Mouse (Mus musculus): Measurements from ENCODE around the gene F2rl2.

The F2rl2 gene

DNA sequence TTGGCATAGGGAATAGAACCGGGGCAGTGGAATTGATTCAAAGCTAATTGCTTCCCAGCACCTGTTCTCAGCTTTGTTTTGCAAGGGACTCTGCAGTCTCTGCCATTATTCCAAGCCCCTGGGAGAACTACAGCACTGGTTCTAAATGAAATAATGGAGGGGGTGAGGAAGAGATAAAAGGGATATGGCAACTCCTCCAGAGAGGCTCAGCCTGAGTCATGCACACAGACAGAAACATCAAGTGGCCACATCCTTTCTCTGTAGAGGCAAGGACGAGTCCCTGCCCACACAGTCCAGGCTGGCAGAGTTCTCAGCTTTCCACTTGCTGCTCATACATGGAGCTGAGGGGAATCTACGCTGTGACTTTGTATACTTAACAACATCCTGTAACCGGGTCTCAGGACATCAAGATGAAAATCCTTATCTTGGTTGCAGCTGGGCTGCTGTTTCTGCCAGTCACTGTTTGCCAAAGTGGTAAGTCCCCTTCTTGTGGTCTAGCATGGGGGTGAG is at the start of gene F2rl2:
Gene F2rl2 (plus strand): TSS at position 200 of the 510 bp plus-strand sequence.
- no peak for DNase-seq

DNA sequence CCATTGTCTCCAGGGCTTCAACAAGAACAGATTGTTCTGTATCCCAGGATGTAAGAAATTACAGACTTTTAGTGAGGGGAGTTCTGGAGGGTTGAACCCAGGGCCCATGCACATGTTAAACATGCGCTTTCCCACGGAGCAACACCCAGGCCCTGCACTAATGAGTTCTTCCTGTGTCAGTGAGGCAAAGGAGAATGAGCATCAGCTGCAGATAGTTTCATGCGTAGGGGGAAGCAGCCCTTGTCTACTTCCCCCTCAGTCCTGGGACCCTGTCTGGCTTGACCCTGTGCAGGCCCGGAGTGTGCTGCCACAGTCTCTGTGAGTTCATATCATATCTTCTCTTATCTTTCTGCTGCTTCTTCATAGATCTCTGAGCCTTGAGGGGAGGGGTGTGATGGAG is 49.4 kb upstream of the F2rl2 start:
- no peak for DNase-seq

DNA sequence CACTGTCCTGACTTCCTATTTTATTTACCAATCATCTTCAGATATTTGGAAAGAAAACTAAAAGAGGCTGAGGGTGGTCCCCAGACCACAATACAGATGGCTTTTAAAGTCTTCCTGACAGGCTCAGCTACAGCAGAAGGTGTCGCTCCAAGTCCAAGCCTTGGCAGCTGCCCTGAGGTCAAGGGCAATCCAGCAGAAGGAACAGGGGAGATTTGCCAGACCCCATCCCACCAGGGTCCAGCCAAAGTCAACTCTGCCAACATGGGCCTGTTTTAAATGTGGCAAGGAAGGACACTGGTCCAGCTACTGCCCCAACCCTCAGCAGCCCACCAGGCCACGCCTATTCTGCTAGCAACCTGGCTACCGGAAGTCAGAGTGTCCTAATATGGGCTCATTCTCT is 46.7 kb upstream of the F2rl2 start:
- no peak for DNase-seq

DNA sequence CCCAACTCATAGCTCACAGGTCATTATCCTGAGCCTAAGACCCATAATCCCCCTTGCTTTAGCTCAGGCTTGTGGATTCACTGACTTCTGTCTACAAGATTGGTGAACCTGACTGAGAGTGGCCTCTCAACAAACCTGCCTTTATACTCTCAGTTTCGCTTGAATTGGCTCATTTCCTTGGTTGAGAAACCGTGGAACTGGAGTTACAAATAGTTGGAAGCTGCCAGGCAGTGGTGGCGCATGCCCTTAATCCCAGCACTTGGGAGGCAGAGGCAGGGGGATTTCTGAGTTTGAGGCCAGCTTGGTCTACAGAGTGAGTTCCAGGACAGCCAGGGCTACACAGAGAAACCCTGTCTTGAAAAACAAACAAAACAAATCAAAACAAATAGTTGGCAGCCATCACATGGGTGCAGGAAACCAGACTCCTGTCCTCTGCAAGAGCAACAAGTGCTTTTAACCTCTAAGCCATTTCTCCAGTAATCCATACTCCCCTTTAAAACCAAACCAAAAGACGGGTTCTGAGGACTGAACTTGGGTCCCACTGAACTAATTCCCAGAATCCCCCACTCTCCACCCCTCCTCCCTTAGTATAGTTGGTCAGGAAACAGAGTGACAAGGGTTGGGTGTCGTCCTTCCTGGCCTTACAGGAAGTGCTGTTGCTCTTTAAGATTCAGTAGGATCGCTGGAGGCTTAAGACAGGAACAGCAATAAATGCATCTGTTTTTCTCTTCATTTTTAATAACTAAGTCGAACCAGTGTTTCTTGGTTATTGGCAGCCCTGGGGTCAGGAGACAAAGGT is 44.6 kb upstream of the F2rl2 start:
- no peak for DNase-seq

DNA sequence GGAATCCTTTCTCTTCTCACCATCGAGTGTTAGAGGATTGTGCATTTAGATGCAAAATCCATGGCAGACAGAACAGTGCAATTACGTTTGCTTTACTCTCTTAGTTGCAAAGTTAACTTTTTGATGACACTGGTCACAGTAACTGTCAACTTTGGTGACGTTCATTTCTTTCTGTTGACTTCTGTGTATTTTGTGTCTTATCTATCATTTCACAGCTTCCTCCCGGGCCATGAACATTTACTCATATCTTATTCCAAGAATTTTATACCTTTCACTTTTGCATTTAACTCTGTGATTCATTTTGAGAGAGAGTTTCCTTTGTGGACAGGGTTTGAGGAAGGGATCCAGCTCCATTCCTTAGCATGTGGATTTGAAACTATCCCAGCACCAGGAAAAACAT is 43.0 kb upstream of the F2rl2 start:
- no peak for DNase-seq

DNA sequence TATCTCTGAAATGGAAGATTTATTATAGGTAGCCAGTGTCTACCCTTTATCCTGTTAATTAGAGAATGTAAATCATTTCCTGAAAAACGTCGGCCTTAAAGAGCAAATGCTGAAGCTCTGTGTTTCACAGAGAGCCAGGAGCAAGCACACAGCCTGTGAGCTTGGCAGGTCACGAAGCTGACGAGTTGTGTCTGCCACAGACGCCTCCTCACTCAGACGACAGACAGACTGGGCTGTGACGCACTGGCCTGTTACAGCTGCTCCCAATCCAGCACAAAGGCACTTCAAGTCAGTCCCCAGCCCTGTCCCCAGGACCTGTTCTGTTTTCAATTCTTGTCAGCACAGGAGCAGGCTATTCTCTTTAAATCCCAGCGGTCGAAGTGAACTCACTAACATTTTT is 41.4 kb upstream of the F2rl2 start:
- DNase-seq, result peak; percentile 59

GRCm38 (mm10) chr13:95657171-95657570 is 39.5 kb upstream of the F2rl2 start:
- no peak for DNase-seq

DNA sequence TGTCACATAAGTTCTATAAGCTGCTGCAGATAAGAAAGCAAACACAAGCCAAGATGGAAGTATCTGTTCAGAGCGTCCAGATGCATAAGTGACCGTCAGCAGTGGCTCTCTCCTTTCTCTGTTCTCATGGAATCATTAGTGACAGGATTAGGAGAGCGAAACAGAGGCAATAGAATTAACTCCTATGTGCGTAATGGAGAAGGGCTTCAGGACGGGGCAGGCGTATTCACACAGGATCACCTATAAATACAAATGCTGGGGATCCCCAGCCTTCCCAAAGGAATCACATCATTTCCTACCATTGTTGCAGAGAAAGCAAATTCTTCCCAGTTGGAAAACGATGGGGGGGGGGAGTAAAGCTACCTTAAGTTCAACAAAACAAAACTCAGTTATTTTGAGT is 37.2 kb upstream of the F2rl2 start:
- DNase-seq, result no peak

DNA sequence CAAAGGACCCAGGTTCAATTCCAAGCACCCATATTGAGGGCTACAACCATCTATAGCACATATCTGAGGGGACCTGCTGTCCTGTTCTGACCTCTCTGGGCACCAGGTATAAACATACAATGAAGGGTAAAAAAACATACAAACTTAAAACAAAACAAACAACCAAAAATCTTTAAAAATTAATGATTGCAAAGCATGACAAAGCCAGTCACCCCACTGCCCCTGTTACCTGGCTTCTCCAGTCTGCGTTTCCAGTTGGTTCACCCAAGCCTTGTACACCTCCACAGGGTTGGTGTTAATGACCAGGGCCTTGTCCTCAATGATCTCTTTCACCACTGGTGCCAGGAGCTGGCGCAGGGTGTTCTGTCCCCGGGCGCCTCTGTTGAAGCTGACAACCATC is 32.8 kb upstream of the F2rl2 start:
- no peak for DNase-seq

DNA sequence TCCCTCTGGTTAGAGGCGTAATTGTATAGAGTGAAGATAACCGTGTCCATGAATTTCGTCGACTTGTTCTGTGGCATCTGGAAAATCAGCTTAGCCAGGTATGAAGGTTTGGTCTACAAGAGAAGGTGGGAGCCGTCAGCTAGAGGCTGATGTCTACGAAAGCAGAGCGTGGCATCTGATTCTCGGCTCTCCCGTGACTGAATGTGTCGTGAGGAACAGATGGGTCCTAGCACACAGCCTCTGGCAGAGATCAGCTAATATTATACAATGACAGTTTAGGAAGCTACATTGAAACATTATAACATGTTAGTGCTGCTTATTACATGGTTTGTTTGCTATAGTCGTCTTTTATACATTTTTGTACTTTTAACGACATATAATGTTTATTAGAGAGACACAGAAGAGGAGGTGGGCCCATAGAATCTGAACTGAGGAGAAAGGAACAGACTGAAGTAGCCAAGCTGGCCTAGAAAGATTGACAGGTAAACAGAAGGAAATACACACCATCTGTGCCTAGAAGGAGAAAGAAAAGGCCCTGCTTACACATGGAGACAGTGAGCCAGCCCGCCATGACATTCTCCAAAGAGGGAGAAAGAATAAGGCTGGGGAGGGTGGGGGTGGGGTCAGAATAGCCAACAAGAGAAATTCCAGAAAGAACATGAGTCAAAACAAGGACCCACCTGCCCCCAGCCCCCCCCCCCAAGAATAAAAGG is 30.9 kb upstream of the F2rl2 start:
- DNase-seq, result no peak

DNA sequence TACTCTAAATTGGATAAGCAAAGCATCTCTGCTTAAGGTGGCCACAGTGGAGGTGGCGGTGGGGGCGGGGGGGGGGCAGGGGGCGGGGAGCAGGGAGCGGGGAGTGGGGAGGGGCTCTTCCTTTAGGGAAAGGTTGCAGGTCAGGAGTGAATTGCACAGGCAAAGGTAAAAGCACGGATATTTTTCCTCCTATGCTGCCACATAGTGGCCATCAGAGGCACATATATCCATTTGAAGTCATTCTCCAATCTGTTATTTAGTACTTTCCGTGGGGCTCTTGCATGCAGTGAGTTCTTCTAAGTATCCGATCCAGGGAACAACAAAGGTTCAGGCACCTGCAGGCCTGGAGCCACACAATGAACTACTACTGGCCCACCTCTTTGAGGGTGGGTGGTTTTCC is 29.4 kb upstream of the F2rl2 start:
- peak; percentile 48 for DNase-seq

DNA sequence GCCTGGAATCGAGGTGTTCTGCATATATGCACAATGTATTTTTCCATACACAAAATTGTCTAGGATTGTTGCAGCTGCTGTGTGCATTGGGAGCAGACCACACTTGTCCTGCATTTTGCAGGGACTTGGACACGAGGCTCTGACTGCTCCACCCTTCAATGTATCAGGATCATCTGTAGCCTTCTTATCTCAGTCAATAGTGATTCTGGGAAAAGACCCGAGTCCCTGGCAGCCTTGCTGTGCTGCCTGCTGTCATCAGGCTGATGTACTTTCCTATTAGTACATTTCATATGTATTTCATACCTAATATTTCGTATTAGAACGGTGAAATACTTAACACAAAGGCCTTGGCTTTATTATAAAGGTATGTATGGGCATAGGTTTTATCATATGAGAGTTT is 26.1 kb upstream of the F2rl2 start:
- DNase-seq, result no peak

- DNase-seq, result no peak
Measured at GRCm38 (mm10) chr13:95671108-95671897, 25.4 kb upstream of the F2rl2 start.

DNA sequence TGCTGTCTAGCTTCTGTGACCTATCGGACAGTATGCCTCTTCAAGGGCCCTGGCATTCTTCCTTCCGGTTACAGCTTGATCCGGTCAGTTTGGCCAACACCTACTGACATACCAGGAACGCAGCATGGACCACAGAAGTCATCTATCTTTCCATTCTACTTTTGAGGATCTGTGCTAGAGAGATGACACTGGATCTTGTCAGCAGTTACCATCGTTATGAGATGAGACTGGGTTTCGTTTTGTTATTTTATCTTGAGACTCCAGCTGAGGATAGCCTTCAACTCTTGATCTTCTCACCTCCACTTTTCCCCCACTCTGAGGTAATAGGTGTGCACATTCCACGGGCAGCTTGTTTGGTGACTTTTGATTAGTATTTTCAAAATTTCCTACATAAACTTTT is 24.3 kb upstream of the F2rl2 start:
- no peak for DNase-seq

DNA sequence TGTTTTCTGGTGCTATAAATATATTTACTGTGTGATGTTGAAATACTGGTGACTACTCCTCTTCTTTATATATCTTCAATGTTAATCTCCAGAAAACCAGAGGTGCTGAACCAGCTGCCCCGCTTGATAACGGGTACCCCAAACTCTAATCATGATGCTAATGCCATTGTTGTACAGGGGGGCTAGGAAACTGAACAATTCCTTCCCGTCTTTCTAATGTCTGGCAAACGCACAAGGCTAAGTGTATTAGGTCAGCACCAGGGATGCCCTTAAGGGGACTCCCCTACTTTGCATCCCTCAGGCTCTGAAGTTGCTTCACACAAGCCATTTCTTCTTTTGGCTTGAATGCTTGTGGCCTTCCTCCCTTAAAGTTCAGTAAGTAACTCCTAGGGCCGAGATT is 17.6 kb upstream of the F2rl2 start:
- DNase-seq, result no peak

DNA sequence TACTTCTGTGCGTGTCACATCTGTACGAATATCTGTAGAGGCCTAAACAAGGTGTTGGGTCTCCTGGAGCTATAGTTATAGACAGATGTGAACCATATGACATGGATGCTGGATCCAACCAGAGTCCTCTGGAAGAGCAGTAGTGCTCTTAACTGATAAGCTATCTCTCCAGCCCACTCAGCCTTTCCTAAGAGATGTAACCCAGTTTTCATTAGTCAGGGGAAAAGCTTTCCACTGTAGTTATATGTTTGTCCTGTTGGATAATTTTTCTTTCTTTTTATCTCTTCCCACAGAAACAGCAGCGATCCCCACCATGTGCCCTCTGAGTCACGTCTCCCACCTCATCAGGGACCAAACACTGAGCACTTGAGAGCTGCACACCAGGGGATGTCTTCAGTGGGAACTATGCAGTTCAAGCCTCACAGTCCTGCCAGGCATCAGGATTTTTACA is 17.1 kb upstream of the F2rl2 start:
- no peak for DNase-seq

DNA sequence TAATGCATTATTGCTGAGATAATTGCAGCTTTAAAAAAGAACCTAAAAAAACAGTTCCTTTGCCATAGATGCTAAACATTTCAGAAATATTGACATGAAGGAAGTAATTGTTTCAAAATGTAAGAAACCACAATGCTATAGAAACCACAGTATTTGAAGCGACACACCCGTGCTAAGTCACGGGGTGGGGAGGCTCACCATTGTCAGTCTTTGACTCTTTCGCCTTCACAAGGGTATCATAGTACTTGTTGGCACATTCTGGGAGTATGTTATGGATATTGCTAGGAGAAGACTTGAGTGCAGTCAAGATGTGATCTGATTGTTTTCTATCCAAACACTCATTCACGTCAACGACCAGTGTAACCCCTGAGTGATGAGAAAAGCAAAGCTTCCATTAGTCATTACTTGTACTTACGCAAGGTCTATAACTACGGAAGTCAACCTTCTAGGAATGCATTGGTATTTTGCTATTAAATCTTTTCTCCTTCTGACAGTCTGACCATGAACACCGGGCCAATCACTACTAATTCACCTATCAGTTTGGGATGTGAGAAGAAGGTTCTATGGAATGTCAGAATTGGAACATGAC is 11.9 kb upstream of the F2rl2 start:
- DNase-seq, result no peak

DNA sequence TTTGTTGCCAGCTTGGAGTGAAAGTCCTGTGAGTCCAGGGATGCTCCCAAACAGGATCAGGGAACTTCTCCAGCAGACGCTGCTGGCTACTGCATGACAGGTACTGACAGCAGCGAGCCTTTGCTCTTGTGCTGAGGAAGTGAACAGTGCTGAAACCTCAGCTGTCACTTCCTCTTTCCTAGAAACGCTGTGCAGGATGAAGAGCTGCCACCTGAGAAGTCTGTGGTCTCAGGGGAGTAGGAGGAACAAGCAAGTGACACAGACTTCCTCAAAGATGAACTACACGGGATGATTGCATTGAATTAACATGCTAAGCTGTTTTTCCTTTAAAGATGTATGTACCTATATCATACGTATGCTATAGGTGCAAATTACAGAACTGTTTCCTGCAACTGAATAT is 10.9 kb upstream of the F2rl2 start:
- no peak for DNase-seq

DNA sequence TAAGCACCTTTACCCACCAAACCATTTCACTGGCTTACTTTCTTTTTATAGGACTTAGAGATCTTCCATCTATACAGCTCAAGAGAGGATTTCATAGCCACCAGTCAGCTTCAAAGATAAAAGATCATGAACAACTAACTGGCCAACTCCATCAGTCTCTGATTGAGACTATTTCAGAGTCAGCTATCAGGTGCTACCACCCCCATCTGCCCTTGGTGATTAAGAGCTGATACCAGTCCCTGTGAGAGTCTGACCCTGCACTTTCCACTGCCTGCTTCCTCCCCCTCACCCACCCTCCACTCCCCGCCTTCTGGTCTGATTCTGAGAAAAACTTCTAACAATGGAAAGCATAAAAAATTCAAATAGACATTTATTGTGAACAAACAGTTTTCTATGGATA is 8.1 kb upstream of the F2rl2 start:
- no peak for DNase-seq

DNA sequence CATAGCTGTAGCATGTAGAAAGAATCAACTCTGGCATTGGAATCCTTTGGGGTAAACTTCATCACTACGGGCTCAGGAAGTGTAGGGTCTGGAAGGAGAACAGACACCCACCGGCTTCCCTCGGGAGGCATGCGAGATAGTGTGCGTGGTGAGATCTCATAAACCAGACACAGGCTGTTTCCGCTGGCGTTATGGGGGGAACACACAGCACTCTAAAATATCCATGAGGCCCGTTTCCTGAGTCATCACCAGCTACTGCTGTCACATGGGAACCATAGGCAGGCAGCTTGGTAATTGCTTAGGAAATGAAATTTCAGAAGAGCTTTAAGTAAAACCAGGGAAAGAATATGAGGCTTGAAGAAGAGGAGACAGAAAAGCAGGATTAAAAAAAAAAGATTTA is 4.5 kb upstream of the F2rl2 start:
- no peak for DNase-seq

- no peak for DNase-seq
Measured at GRCm38 (mm10) chr13:95696120-95696653, 466 bp upstream of the F2rl2 start.

GRCm38 (mm10) chr13:95697874-95698273 is 1.2 kb downstream of the F2rl2 start:
- no peak for DNase-seq

DNA sequence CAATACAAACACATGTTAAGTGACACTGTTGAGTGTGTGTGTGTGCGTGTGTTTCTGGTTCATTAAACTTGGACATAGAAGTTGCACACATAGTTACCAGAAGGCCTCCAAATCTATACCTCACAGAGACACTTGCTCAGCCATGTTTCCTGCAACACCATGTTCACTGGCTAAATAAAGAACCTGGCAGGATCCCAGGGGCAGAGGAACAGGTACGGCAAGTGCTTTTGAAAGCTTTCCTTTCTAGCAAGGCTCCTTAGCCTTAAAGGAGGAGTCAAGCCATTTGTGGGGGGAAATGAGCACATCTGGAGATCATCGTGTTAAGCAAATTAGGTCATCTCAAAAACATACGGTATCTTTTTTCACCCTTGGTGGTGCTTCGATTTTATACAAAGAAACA is 6.7 kb downstream of the F2rl2 start:
- DNase-seq, result no peak
